Mouse (Mus musculus): ENCODE data around the gene Mib2.

- TF ChIP-seq CTCF (IDR thresholded peaks at IDR 0.05; ENCODE audit: low read depth) (no peak), EP300 (IDR thresholded peaks at IDR 0.05; ENCODE audit: low read depth) (no peak)
Measured at GRCm38 (mm10) chr4:155635766-155636499, 33.1 kb downstream of the Mib2 start.

All from liver, embryonic 14.5 days (tissue).